Mouse (Mus musculus) myocyte (in vitro differentiated cells): ENCODE data around the gene Ssu72. TPM values are rescaled to one million over a fixed set of nuclear protein-coding genes. Genes with fewer than 3 reads are reported as not detected.
A peak's percentile ranks its signal among the peaks of the same experiment; 100 is the strongest.
"Not testable (repeated sequence)": the region's sequence is repeated elsewhere in the genome, so short reads cannot be mapped to it uniquely, and the experiment has no call there.

Experiments
- H3K27me3 ChIP-seq: one replicate; pipeline ENCODE4 v1.6.1; 2011; ENCODE audit not compliant: control insufficient read depth, insufficient read depth, insufficient read length
- H3K36me3 ChIP-seq: one replicate; pipeline ENCODE4 v1.6.1; 2011; ENCODE audit not compliant: control insufficient read depth, insufficient read depth
- H3K4me2 ChIP-seq: one replicate; pipeline ENCODE4 v1.6.1; 2011; ENCODE audit warnings: low read depth, control low read depth
- H3K4me3 ChIP-seq: one replicate; pipeline ENCODE4 v1.5.1; 2011; ENCODE audit warnings: mild to moderate bottlenecking, control low read depth, moderate library complexity
- H3K79me2 ChIP-seq: one replicate; pipeline ENCODE4 v1.6.1; 2011; ENCODE audit not compliant: control insufficient read depth, insufficient read depth
- H3ac ChIP-seq: one replicate; pipeline ENCODE4 v1.6.1; 2011; ENCODE audit not compliant: control insufficient read depth, insufficient read length
- CEBPB ChIP-seq: IDR thresholded peaks from 2 replicates; pipeline ENCODE4 v1.6.1; 2011; ENCODE audit warnings: mild to moderate bottlenecking, moderate library complexity; ENCODE audit not compliant: poor library complexity, insufficient read depth, severe bottlenecking
- E2F4 ChIP-seq: IDR thresholded peaks from one replicate; pipeline ENCODE4 v1.6.1; 2011; ENCODE audit warnings: mild to moderate bottlenecking, control low read depth, moderate library complexity; ENCODE audit not compliant: insufficient read depth
- MAX ChIP-seq: IDR thresholded peaks from one replicate; pipeline ENCODE4 v1.6.1; 2011; ENCODE audit warnings: low read depth, mild to moderate bottlenecking, control low read depth
- MYOD1 ChIP-seq, 3 experiments: IDR thresholded peaks; one replicate each; pipeline ENCODE4 v1.6.1; 2011; ENCODE audit warnings: control low read depth in 2 of 3, low read depth in 2 of 3, mild to moderate bottlenecking in 2 of 3, moderate library complexity in 1 of 3; ENCODE audit not compliant: insufficient read length in 2 of 3, control insufficient read depth in 1 of 3
- MYOG ChIP-seq, 3 experiments: IDR thresholded peaks; one replicate each; pipeline ENCODE4 v1.6.1; 2011; ENCODE audit warnings: control low read depth in 2 of 3, low read depth in 2 of 3, mild to moderate bottlenecking in 2 of 3; ENCODE audit not compliant: insufficient read length in 2 of 3, control insufficient read depth in 1 of 3, insufficient read depth in 1 of 3
- POLR2A ChIP-seq: IDR thresholded peaks from one replicate; pipeline ENCODE4 v1.6.1; 2011; ENCODE audit warnings: low read depth, mild to moderate bottlenecking, control low read depth, moderate library complexity; ENCODE audit not compliant: insufficient read length
- POLR2AphosphoS2 ChIP-seq: IDR thresholded peaks from one replicate; pipeline ENCODE4 v1.6.1; 2011; ENCODE audit warnings: low read depth, control low read depth; ENCODE audit not compliant: insufficient read length
- REST ChIP-seq: IDR thresholded peaks from one replicate; pipeline ENCODE4 v1.6.1; 2011; ENCODE audit warnings: mild to moderate bottlenecking, control low read depth, moderate library complexity; ENCODE audit not compliant: insufficient read depth, insufficient read length
- SRF ChIP-seq: IDR thresholded peaks from one replicate; pipeline ENCODE4 v1.6.1; 2011; ENCODE audit warnings: low read depth; ENCODE audit not compliant: control insufficient read depth, insufficient read length
- TCF12 ChIP-seq: IDR thresholded peaks from one replicate; pipeline ENCODE4 v1.6.1; 2011; ENCODE audit warnings: mild to moderate bottlenecking, control low read depth; ENCODE audit not compliant: poor library complexity, insufficient read depth, severe bottlenecking
- TCF3 ChIP-seq: IDR thresholded peaks from one replicate; pipeline ENCODE4 v1.6.1; 2011; ENCODE audit warnings: low read depth, control low read depth; ENCODE audit not compliant: insufficient read length
- USF1 ChIP-seq: IDR thresholded peaks from one replicate; pipeline ENCODE4 v1.6.1; 2011; ENCODE audit warnings: low read depth, mild to moderate bottlenecking, control low read depth, moderate library complexity
- polyA plus RNA-seq: library from polyadenylated mRNA; unstranded; fragments of >200 nt; fragmentation: generic; extraction: Trizol; gene quantifications from one replicate; pipeline ENCODE4 v1.2.1, GENCODE M21; 2012; ENCODE audit warnings: missing spikeins

The Ssu72 gene
- polyA plus RNA-seq, 1 experiment = 105 TPM

- Histone ChIP-seq H3ac (peak within 1 kb of the TSS; percentile 78), H3K36me3 (peaks cover 15% of the 10 kb centered on the region), H3K79me2 (no peaks in the 10 kb centered on the region), H3K4me2 (peak within 1 kb of the TSS; percentile 82), H3K4me3 (peak within 1 kb of the TSS; percentile 91), H3K27me3 (no peaks in the 10 kb centered on the region)
- TF ChIP-seq SRF (peak; percentile 29), E2F4 (no peak), TCF3 (no peak), MYOD1 (IDR thresholded peaks at IDR 0.05; ENCODE audit: control insufficient read depth in 1 of 3, insufficient read length in 2 of 3, low read depth in 2 of 3) (peak in 1 of 3 experiments; percentile 27), POLR2AphosphoS2 (no peak), REST (no peak), USF1 (peak; percentile 13), MYOG (IDR thresholded peaks at IDR 0.05; ENCODE audit: control insufficient read depth in 1 of 3, insufficient read depth in 1 of 3, insufficient read length in 2 of 3, low read depth in 2 of 3) (peak in 1 of 3 experiments; percentile 12), MAX (no peak), POLR2A (peak; percentile 37), CEBPB (no peak), TCF12 (no peak)
These were observed 35.7 kb upstream of the Ssu72 start, which contains the start of gene Mib2 for GRCm38 (mm10) chr4:155668689-155669597. Gene Mib2 (minus strand): TSS chr4:155669198.

- Histone ChIP-seq H3K27me3 (no peaks in the 10 kb centered on the region), H3K4me3 (peak overlapping the region; percentile 91)
- TF ChIP-seq POLR2AphosphoS2 = no peak
- no peak for TF ChIP-seq MYOG (IDR thresholded peaks at IDR 0.05; ENCODE audit: control insufficient read depth in 1 of 3, insufficient read depth in 1 of 3, insufficient read length in 2 of 3, low read depth in 2 of 3)
- no peak for TF ChIP-seq TCF12
- TF ChIP-seq E2F4 = no peak
- no peak for TF ChIP-seq CEBPB
- TF ChIP-seq REST = no peak
- no peak for TF ChIP-seq TCF3
- no peak for TF ChIP-seq MAX
- TF ChIP-seq USF1 = no peak
- TF ChIP-seq MYOD1 (IDR thresholded peaks at IDR 0.05; ENCODE audit: control insufficient read depth in 1 of 3, insufficient read length in 2 of 3, low read depth in 2 of 3) = no peak
- no peak for TF ChIP-seq SRF
- no peak for TF ChIP-seq POLR2A
These were observed 35.0 kb upstream of the Ssu72 start for GRCm38 (mm10) chr4:155669598-155670075.

GRCm38 (mm10) chr4:155670236-155670635 is 34.4 kb upstream of the Ssu72 start:
- not testable (repeated sequence) for H3K79me2 ChIP-seq, H3ac ChIP-seq, H3K4me2 ChIP-seq, H3K27me3 ChIP-seq
- Histone ChIP-seq H3K4me3 (peak overlapping the region; percentile 91), H3K36me3 (peaks cover 11% of the 10 kb centered on the region)

More at GRCm38 (mm10) chr4:155669598-155670075, 35.0 kb upstream of the Ssu72 start:
- Histone ChIP-seq H3K79me2 (no peaks in the 10 kb centered on the region), H3ac (peak overlapping the region; percentile 78), H3K36me3 (peaks cover 15% of the 10 kb centered on the region), H3K4me2 (peak overlapping the region; percentile 82)

- no peaks in the 10 kb centered on the region for H3K36me3 ChIP-seq
- no peak overlapping the region for H3ac ChIP-seq
- H3K27me3 ChIP-seq = no peaks in the 10 kb centered on the region
- H3K4me3 ChIP-seq = no peak overlapping the region
- no peak overlapping the region for H3K4me2 ChIP-seq
- TF ChIP-seq SRF = no peak
- no peak for TF ChIP-seq POLR2AphosphoS2
- no peak for TF ChIP-seq TCF3
- TF ChIP-seq TCF12 = no peak
- TF ChIP-seq POLR2A = no peak
- no peak for TF ChIP-seq CEBPB
- no peak for TF ChIP-seq REST
- H3K79me2 ChIP-seq = no peaks in the 10 kb centered on the region
These were observed 32.5 kb upstream of the Ssu72 start for GRCm38 (mm10) chr4:155672082-155672481.

GRCm38 (mm10) chr4:155675991-155676390 is 28.6 kb upstream of the Ssu72 start:
- H3K79me2 ChIP-seq = no peaks in the 10 kb centered on the region
- TF ChIP-seq SRF = no peak
- no peak for TF ChIP-seq MYOD1 (IDR thresholded peaks at IDR 0.05; ENCODE audit: control insufficient read depth in 1 of 3, insufficient read length in 2 of 3, low read depth in 2 of 3)
- no peak for TF ChIP-seq TCF12
- no peak for TF ChIP-seq REST
- no peak for TF ChIP-seq E2F4
- TF ChIP-seq MAX = no peak
- no peak for TF ChIP-seq CEBPB
- no peak for TF ChIP-seq TCF3
- TF ChIP-seq MYOG (IDR thresholded peaks at IDR 0.05; ENCODE audit: control insufficient read depth in 1 of 3, insufficient read depth in 1 of 3, insufficient read length in 2 of 3, low read depth in 2 of 3) = no peak
- no peak for TF ChIP-seq USF1
- TF ChIP-seq POLR2A = no peak
- no peak for TF ChIP-seq POLR2AphosphoS2
- no peaks in the 10 kb centered on the region for H3K36me3 ChIP-seq
- H3ac ChIP-seq = no peak overlapping the region
- H3K4me3 ChIP-seq = no peak overlapping the region
- no peaks in the 10 kb centered on the region for H3K27me3 ChIP-seq
- no peak overlapping the region for H3K4me2 ChIP-seq

GRCm38 (mm10) chr4:155683670-155684277 is 20.8 kb upstream of the Ssu72 start:
- H3K4me3 ChIP-seq, H3K4me2 ChIP-seq, H3ac ChIP-seq, H3K79me2 ChIP-seq, H3K36me3 ChIP-seq: not testable (repeated sequence)
- peaks cover 15% of the 10 kb centered on the region for H3K27me3 ChIP-seq

- H3K4me2 ChIP-seq, H3ac ChIP-seq, H3K79me2 ChIP-seq, H3K36me3 ChIP-seq, H3K4me3 ChIP-seq: not testable (repeated sequence)
- H3K27me3 ChIP-seq = peaks cover 15% of the 10 kb centered on the region
These were observed 16.8 kb upstream of the Ssu72 start for GRCm38 (mm10) chr4:155687764-155688163.
